Mouse (Mus musculus): ENCODE results near the gene Olfr984. TPM values are rescaled to one million over a fixed set of nuclear protein-coding genes. Genes with fewer than 3 reads are reported as not detected.

Olfr984 gene
- not detected for polyA plus RNA-seq (2014; fragmentation: Illumina TruSeq; extraction: RNeasy Lipid Tissue Mini Kit (QIAGEN cat#74804); ENCODE audit: low read depth, low replicate concordance)

DNA sequence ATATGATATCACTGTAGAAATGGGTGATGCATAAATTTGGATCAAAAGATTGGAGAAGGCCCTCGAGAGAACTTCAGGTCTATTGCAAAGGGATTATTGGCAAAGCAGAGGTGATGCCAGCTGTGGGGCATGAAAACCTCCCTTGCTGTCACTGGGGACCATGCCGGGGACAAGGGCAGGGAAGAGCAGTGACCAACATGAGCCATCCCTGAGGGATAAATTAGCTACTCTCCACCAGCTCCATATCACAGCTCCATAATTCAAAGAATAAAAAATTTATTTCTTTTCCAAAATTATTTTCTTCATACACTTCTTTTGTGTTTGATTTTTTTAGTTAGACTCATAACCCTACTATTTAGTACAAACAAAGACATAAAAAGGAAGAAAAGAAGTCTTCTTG lies at the start of gene Olfr984:
Olfr984 (minus strand) TSS at position 101 of the 400 bp plus-strand sequence.

DNA sequence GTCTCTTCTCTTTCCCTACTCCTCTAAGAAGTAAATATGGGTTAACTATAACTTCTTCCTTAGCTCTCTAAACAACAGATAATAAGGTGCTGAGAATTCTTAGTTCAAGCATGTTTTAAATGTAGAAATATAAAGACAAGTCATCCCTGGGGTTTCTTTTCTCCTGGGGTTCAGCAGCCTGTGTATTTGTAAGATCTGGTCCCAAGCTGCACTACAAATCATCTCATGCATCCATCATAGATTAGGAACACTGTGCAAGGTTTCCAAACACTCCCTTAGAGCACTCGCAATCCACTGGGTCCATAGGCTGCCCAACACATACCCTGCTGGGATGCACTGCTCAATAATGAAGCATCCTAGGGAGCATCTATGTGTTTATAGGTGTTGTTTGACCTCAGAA lies 16.1 kb upstream of the Olfr984 start, which contains the start of gene Olfr985:
Olfr985 (minus strand) TSS at position 101 of the 400 bp plus-strand sequence.

DNA sequence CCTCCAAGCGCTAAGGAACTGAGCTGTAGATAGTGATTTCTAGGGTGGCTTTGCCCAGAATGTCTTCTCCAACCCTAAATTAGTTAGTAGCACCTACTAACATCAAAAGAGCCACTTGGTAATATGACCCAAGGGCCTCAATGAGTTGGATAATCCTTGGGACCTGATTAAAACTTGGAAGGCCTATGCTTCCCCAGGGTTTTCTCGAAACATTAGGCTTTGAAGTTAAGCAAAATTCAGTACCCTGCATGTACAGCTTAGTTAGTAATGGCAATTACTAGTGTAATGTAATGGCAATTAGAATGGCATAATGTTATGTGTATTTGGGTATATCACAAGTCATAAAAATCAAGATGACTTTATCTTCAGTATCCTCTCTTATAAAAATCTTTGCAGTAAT lies 20.5 kb downstream of the Olfr984 start, which contains the start of gene Olfr983:
Olfr983 (minus strand) TSS at position 101 of the 400 bp plus-strand sequence.

DNA sequence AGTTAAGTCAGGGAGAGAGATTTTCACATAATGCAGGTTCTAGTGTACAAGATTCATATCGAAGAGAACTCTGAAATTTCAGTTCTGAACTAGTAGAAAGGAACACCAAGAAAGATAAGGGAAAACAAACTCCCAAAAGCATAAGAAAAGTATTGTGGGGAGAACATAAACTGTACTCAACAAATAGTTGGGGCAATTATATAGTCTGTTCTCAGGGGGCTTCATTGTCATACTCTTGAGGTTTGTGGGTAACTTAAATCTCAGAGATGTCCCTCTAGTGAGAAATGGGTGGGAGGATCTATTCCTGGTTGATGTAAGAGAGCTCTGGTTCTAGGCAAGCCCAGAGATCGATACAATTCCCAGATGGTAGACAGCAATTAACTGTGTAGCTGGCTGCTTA lies 40.5 kb downstream of the Olfr984 start, which contains the start of gene Olfr982:
Olfr982 (plus strand) TSS at position 301 of the 400 bp plus-strand sequence.

Other genes starting within 250 kb of the Olfr984 start
- not detected for gene Olfr972, start 247.8 kb downstream of the Olfr984 start, polyA plus RNA-seq (2014; fragmentation: Illumina TruSeq; extraction: RNeasy Lipid Tissue Mini Kit (QIAGEN cat#74804); ENCODE audit: low read depth, low replicate concordance)
- not detected for gene Olfr229, start 206.9 kb downstream of the Olfr984 start, polyA plus RNA-seq (2014; fragmentation: Illumina TruSeq; extraction: RNeasy Lipid Tissue Mini Kit (QIAGEN cat#74804); ENCODE audit: low read depth, low replicate concordance)
- gene Olfr974, start 176.7 kb downstream of the Olfr984 start, polyA plus RNA-seq (2014; fragmentation: Illumina TruSeq; extraction: RNeasy Lipid Tissue Mini Kit (QIAGEN cat#74804); ENCODE audit: low read depth, low replicate concordance), result not detected
- gene Olfr975, start 162.2 kb downstream of the Olfr984 start, polyA plus RNA-seq (2014; fragmentation: Illumina TruSeq; extraction: RNeasy Lipid Tissue Mini Kit (QIAGEN cat#74804); ENCODE audit: low read depth, low replicate concordance), result not detected
- gene Olfr976, start 153.1 kb downstream of the Olfr984 start, polyA plus RNA-seq (2014; fragmentation: Illumina TruSeq; extraction: RNeasy Lipid Tissue Mini Kit (QIAGEN cat#74804); ENCODE audit: low read depth, low replicate concordance), result not detected
- gene Olfr978, start 122.1 kb downstream of the Olfr984 start, polyA plus RNA-seq (2014; fragmentation: Illumina TruSeq; extraction: RNeasy Lipid Tissue Mini Kit (QIAGEN cat#74804); ENCODE audit: low read depth, low replicate concordance), result not detected
- gene Olfr979, start 110.7 kb downstream of the Olfr984 start, polyA plus RNA-seq (2014; fragmentation: Illumina TruSeq; extraction: RNeasy Lipid Tissue Mini Kit (QIAGEN cat#74804); ENCODE audit: low read depth, low replicate concordance), result not detected
- not detected for gene Olfr980, start 104.6 kb downstream of the Olfr984 start, polyA plus RNA-seq (2014; fragmentation: Illumina TruSeq; extraction: RNeasy Lipid Tissue Mini Kit (QIAGEN cat#74804); ENCODE audit: low read depth, low replicate concordance)
- gene Olfr981, start 92.7 kb downstream of the Olfr984 start, polyA plus RNA-seq (2014; fragmentation: Illumina TruSeq; extraction: RNeasy Lipid Tissue Mini Kit (QIAGEN cat#74804); ENCODE audit: low read depth, low replicate concordance), result not detected
- not detected for gene Olfr982, start 40.4 kb downstream of the Olfr984 start, polyA plus RNA-seq (2014; fragmentation: Illumina TruSeq; extraction: RNeasy Lipid Tissue Mini Kit (QIAGEN cat#74804); ENCODE audit: low read depth, low replicate concordance)
- not detected for gene Olfr983, start 20.6 kb downstream of the Olfr984 start, polyA plus RNA-seq (2014; fragmentation: Illumina TruSeq; extraction: RNeasy Lipid Tissue Mini Kit (QIAGEN cat#74804); ENCODE audit: low read depth, low replicate concordance)
- not detected for gene Olfr985, start 16.0 kb upstream of the Olfr984 start, polyA plus RNA-seq (2014; fragmentation: Illumina TruSeq; extraction: RNeasy Lipid Tissue Mini Kit (QIAGEN cat#74804); ENCODE audit: low read depth, low replicate concordance)
- gene Tmem225, start 33.9 kb upstream of the Olfr984 start, polyA plus RNA-seq (2014; fragmentation: Illumina TruSeq; extraction: RNeasy Lipid Tissue Mini Kit (QIAGEN cat#74804); ENCODE audit: low read depth, low replicate concordance), result not detected
- not detected for gene Olfr986, start 66.7 kb upstream of the Olfr984 start, polyA plus RNA-seq (2014; fragmentation: Illumina TruSeq; extraction: RNeasy Lipid Tissue Mini Kit (QIAGEN cat#74804); ENCODE audit: low read depth, low replicate concordance)
- 0.74 TPM for gene Zfp202, start 78.1 kb upstream of the Olfr984 start, polyA plus RNA-seq (2014; fragmentation: Illumina TruSeq; extraction: RNeasy Lipid Tissue Mini Kit (QIAGEN cat#74804); ENCODE audit: low read depth, low replicate concordance)
- gene Scn3b, start 155.0 kb upstream of the Olfr984 start, polyA plus RNA-seq (2014; fragmentation: Illumina TruSeq; extraction: RNeasy Lipid Tissue Mini Kit (QIAGEN cat#74804); ENCODE audit: low read depth, low replicate concordance), result not detected